Mouse (Mus musculus): ENCODE results near the gene Trim8. TPM values are rescaled to one million over a fixed set of nuclear protein-coding genes. Genes with fewer than 3 reads are reported as not detected.

Gene Trim8
- polyA plus RNA-seq, 2 experiments, result 7.3 to 7.5 TPM

GRCm38 (mm10) chr19:46503351-46504084 is 2.0 kb downstream of the Trim8 start:
- WGBS (ENCODE audit: insufficient replicate concordance), result under 1% methylated on average over 21 of the region's 21 CpGs
- peak; percentile 71 for ATAC-seq (ENCODE audit: insufficient read depth)

GRCm38 (mm10) chr19:46504085-46504552 is 2.6 kb downstream of the Trim8 start:
- peak; percentile 71 for TF ChIP-seq CTCF (IDR thresholded peaks at IDR 0.05; ENCODE audit: low read depth)
- TF ChIP-seq EP300 (IDR thresholded peaks at IDR 0.05; ENCODE audit: low read depth), result no peak
- Histone ChIP-seq H3K27me3 (ENCODE audit: control insufficient read depth, insufficient read depth, low read length) (no peaks in the 10 kb centered on the region), H3K4me1 (replicated peaks; ENCODE audit: control insufficient read depth in 2 of 2, insufficient read depth in 2 of 2, low read length in 1 of 2) (peaks cover 24 to 41% of the 10 kb centered on the region in 2 experiments), H3K4me3 (ENCODE audit: insufficient read depth in 1 of 2, low read depth in 2 of 2, low read length in 2 of 2) (peak overlapping the region; percentile 72 to 79), H3K27ac (peak overlapping the region; percentile 95), H3K36me3 (replicated peaks; ENCODE audit: control insufficient read depth, insufficient read depth, low read depth) (peaks cover 13% of the 10 kb centered on the region), H3K4me2 (ENCODE audit: low read depth) (peak overlapping the region; percentile 82), H3K9ac (replicated peaks) (peak overlapping the region; percentile 87), H3K9me3 (ENCODE audit: control insufficient read depth, low read length) (no peaks in the 10 kb centered on the region)
- WGBS (ENCODE audit: insufficient replicate concordance), result 1% methylated on average over 4 of the region's 4 CpGs
- DNase-seq (ENCODE audit: low read depth in 3 of 3, low spot score in 3 of 3) (no peak), ATAC-seq (ENCODE audit: insufficient read depth) (peak; percentile 57)

More at GRCm38 (mm10) chr19:46503351-46504084, 2.0 kb downstream of the Trim8 start:
- Histone ChIP-seq H3K4me3 (ENCODE audit: insufficient read depth in 1 of 2, low read depth in 2 of 2, low read length in 2 of 2) (peak overlapping the region; percentile 72 to 79), H3K9me3 (ENCODE audit: control insufficient read depth, low read length) (no peaks in the 10 kb centered on the region), H3K27ac (peak overlapping the region; percentile 95), H3K4me2 (ENCODE audit: low read depth) (peak overlapping the region; percentile 82), H3K9ac (replicated peaks) (peak overlapping the region; percentile 87), H3K36me3 (replicated peaks; ENCODE audit: control insufficient read depth, insufficient read depth, low read depth) (peaks cover 13% of the 10 kb centered on the region), H3K4me1 (replicated peaks; ENCODE audit: control insufficient read depth in 2 of 2, insufficient read depth in 2 of 2, low read length in 1 of 2) (peaks cover 25 to 39% of the 10 kb centered on the region in 2 experiments), H3K27me3 (ENCODE audit: control insufficient read depth, insufficient read depth, low read length) (no peaks in the 10 kb centered on the region)
- peak; percentile 84 to 87 (median 85) for DNase-seq (ENCODE audit: low read depth in 3 of 3, low spot score in 3 of 3)
- TF ChIP-seq EP300 (IDR thresholded peaks at IDR 0.05; ENCODE audit: low read depth) (peak; percentile 76), CTCF (IDR thresholded peaks at IDR 0.05; ENCODE audit: low read depth) (no peak)

GRCm38 (mm10) chr19:46504822-46505417 is 3.4 kb downstream of the Trim8 start:
- H3K4me3 ChIP-seq (ENCODE audit: insufficient read depth in 1 of 2, low read depth in 2 of 2, low read length in 2 of 2), result peak overlapping the region; percentile 72 to 79
- DNase-seq (ENCODE audit: low read depth in 3 of 3, low spot score in 3 of 3) (peak in 2 of 3 experiments; percentile 59 to 60), ATAC-seq (ENCODE audit: insufficient read depth) (no peak)
- H3K4me2 ChIP-seq (ENCODE audit: low read depth), result peak overlapping the region; percentile 82
- peak overlapping the region; percentile 87 for H3K9ac ChIP-seq (replicated peaks)
- WGBS (ENCODE audit: insufficient replicate concordance), result 44% methylated on average over 9 of the region's 9 CpGs
- H3K27me3 ChIP-seq (ENCODE audit: control insufficient read depth, insufficient read depth, low read length), result no peaks in the 10 kb centered on the region
- H3K9me3 ChIP-seq (ENCODE audit: control insufficient read depth, low read length), result no peaks in the 10 kb centered on the region
- H3K4me1 ChIP-seq (replicated peaks; ENCODE audit: control insufficient read depth in 2 of 2, insufficient read depth in 2 of 2, low read length in 1 of 2), result peaks cover 27 to 46% of the 10 kb centered on the region in 2 experiments
- peak overlapping the region; percentile 95 for H3K27ac ChIP-seq
- H3K36me3 ChIP-seq (replicated peaks; ENCODE audit: control insufficient read depth, insufficient read depth, low read depth), result peaks cover 13% of the 10 kb centered on the region
- TF ChIP-seq CTCF (IDR thresholded peaks at IDR 0.05; ENCODE audit: low read depth), result no peak

- WGBS (ENCODE audit: insufficient replicate concordance), result 48% methylated on average over 8 of the region's 8 CpGs
- no peak for TF ChIP-seq CTCF (IDR thresholded peaks at IDR 0.05; ENCODE audit: low read depth)
- no peak for TF ChIP-seq EP300 (IDR thresholded peaks at IDR 0.05; ENCODE audit: low read depth)
- no peak for DNase-seq (ENCODE audit: low read depth in 3 of 3, low spot score in 3 of 3)
- Histone ChIP-seq H3K36me3 (replicated peaks; ENCODE audit: control insufficient read depth, insufficient read depth, low read depth) (peaks cover 13% of the 10 kb centered on the region), H3K4me3 (ENCODE audit: insufficient read depth in 1 of 2, low read depth in 2 of 2, low read length in 2 of 2) (peak overlapping the region; percentile 72 to 79; a peak in 2 of 4 replicates), H3K4me2 (ENCODE audit: low read depth) (peak overlapping the region; percentile 82), H3K9me3 (ENCODE audit: control insufficient read depth, low read length) (no peaks in the 10 kb centered on the region), H3K4me1 (replicated peaks; ENCODE audit: control insufficient read depth in 2 of 2, insufficient read depth in 2 of 2, low read length in 1 of 2) (peaks cover 27 to 53% of the 10 kb centered on the region in 2 experiments), H3K27ac (peak overlapping the region; percentile 95), H3K9ac (replicated peaks) (peak overlapping the region; percentile 87), H3K27me3 (ENCODE audit: control insufficient read depth, insufficient read depth, low read length) (no peaks in the 10 kb centered on the region)
- ATAC-seq (ENCODE audit: insufficient read depth), result no peak
Measured at GRCm38 (mm10) chr19:46505646-46506371, 4.3 kb downstream of the Trim8 start.

All from liver, embryonic 14.5 days (tissue).